Mouse (Mus musculus): ENCODE data around the gene Lancl3.
"Not testable (repeated sequence)": the region's sequence is repeated elsewhere in the genome, so short reads cannot be mapped to it uniquely, and the experiment has no call there.

The Lancl3 gene

GRCm38 (mm10) chrX:9257831-9258230 lies 58.1 kb downstream of the Lancl3 start:
- in situ Hi-C loops (cut with MboI, MseI) = no loop called here

- in situ Hi-C loops (cut with MboI, MseI) = no loop called here
Observed at GRCm38 (mm10) chrX:9259267-9259666, 59.6 kb downstream of the Lancl3 start.

- in situ Hi-C loops (cut with MboI, MseI) = no loop called here
Observed at GRCm38 (mm10) chrX:9271112-9271511, 71.4 kb downstream of the Lancl3 start.

- in situ Hi-C loops (cut with MboI, MseI) = no loop called here
Observed at GRCm38 (mm10) chrX:9271947-9272459, 72.3 kb downstream of the Lancl3 start.

- in situ Hi-C loops (cut with MboI, MseI) = no loop called here
Observed at GRCm38 (mm10) chrX:9272460-9273361, 73.0 kb downstream of the Lancl3 start, which contains the start of gene Xk. TSS of gene Xk (plus strand) at chrX:9272756.

GRCm38 (mm10) chrX:9273377-9274002 lies 73.8 kb downstream of the Lancl3 start:
- in situ Hi-C loops (cut with MboI, MseI) = no loop called here

- in situ Hi-C loops (cut with MboI, MseI) = no loop called here
Observed at GRCm38 (mm10) chrX:9274321-9274720, 74.6 kb downstream of the Lancl3 start.

- in situ Hi-C loops (cut with MboI, MseI) = not testable (repeated sequence)
Observed at GRCm38 (mm10) chrX:9283464-9283863, 83.8 kb downstream of the Lancl3 start, which contains the start of gene H2al1m. TSS of gene H2al1m (plus strand) at chrX:9283764.

- in situ Hi-C loops (cut with MboI, MseI) = loop anchor here (5.0 kb wide), 1 partner anchor 264 kb away; no protein-coding TSS in a partner anchor
Observed at GRCm38 (mm10) chrX:9293140-9293829, 93.6 kb downstream of the Lancl3 start.

- in situ Hi-C loops (cut with MboI, MseI) = no loop called here
Observed at GRCm38 (mm10) chrX:9298413-9298864, 98.7 kb downstream of the Lancl3 start.

- in situ Hi-C loops (cut with MboI, MseI) = no loop called here
Observed at GRCm38 (mm10) chrX:9302791-9303190, 103.1 kb downstream of the Lancl3 start.

GRCm38 (mm10) chrX:9303455-9303854 lies 103.8 kb downstream of the Lancl3 start:
- in situ Hi-C loops (cut with MboI, MseI) = no loop called here

- in situ Hi-C loops (cut with MboI, MseI) = loop anchor here (10.0 kb wide), 1 partner anchor 218 kb away; no protein-coding TSS in a partner anchor
Observed at GRCm38 (mm10) chrX:9316457-9316856, 116.8 kb downstream of the Lancl3 start.

Data from T-helper 2 cell (primary cell).